Mouse (Mus musculus) thymus, postnatal 4 days (tissue): ENCODE data around the gene Arfip2.

Experiments
- DNase-seq: peaks from one replicate; pipeline ENCODE4 v3.0.0; 2021

Arfip2 gene

DNA sequence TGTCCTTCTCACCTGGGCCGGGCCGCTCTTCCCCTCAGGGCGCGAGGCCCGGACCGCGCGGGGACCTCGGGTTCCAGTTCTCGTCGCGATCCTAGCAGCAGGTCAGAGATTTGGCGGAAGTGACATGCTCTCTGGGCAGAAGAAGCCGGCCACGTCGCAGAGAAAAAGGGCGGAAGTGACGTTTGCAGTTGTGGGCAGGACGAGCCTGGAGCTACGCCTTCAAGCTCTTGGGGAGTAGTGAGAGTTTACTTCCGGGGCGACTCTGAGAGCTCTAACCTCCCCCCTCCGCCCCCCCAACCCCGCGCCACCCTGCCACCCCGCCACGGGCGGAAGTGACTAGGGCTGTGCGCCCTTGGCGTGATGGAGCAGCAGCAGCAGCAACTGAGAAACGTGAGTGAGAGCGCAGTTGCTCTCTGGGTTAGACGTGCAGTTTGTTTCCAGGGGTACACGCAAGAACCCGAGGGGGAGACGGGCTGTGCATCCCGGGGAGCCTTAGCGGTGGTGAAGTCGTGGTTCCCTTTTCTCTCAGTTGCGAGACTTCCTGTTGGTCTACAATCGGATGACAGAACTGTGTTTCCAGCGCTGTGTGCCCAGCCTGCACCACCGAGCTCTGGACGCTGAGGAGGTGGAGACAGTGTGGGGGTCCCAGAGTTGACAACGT is at the start of gene Arfip2, which contains the start of gene Gm45799:
Arfip2 (minus strand) TSS at position 184 of the 661 bp plus-strand sequence.
Gm45799 (plus strand) TSS at position 320 of the 661 bp plus-strand sequence.
- DNase-seq: peak; percentile 95

- DNase-seq: no peak
Observed at GRCm38 (mm10) chr7:105685541-105686197, 45.5 kb upstream of the Arfip2 start.

GRCm38 (mm10) chr7:105650639-105651435 is 10.6 kb upstream of the Arfip2 start, which contains the start of gene Dnhd1:
Gene Dnhd1 (plus strand): TSS chr7:105650827.
- DNase-seq: peak; percentile 79

DNA sequence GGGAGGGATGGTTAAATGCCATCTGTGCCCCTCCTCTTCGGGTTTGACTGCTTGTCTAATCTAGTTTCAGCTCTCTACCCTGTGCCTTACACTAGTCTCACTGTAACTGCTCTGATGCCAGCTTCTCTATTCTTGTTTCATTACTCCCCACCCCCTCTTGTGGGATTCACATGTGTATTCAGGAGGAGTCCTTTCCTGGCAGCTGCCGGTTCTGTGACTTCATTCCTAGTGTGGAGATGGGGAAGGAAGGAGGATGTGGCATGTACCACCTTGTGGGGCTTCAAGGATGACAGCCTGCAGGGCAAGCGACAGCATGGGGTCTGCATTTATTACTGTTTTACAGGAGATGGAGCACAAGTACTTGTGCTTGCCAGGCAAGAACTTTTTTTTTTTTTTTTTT is 1.7 kb upstream of the Arfip2 start:
- DNase-seq: no peak

DNA sequence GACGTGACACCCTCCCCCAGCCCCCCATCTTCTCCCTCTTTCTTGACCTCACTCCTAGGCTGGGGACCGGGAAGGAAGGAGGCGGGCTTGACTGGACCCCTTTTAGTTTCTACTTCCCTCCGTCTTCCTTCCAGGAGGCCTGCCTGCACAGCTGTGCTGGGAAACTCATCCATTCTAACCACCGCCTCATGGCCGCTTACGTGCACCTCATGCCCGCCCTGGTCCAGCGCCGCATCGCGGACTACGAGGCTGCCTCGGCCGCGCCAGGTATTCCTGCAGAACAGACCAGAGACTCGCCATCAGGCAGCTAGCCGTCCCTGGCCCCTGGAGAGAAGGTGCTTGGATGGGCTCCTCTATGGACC is 659 bp upstream of the Arfip2 start:
- peak; percentile 58 for DNase-seq

GRCm38 (mm10) chr7:105639756-105640155 is 460 bp downstream of the Arfip2 start, which contains the start of gene Timm10b:
Gene Timm10b (plus strand): TSS chr7:105640056.
- no peak for DNase-seq

- DNase-seq: no peak
Observed at GRCm38 (mm10) chr7:105639304-105639703, 912 bp downstream of the Arfip2 start.

- no peak for DNase-seq
Observed at GRCm38 (mm10) chr7:105638776-105639175, 1.4 kb downstream of the Arfip2 start.

DNA sequence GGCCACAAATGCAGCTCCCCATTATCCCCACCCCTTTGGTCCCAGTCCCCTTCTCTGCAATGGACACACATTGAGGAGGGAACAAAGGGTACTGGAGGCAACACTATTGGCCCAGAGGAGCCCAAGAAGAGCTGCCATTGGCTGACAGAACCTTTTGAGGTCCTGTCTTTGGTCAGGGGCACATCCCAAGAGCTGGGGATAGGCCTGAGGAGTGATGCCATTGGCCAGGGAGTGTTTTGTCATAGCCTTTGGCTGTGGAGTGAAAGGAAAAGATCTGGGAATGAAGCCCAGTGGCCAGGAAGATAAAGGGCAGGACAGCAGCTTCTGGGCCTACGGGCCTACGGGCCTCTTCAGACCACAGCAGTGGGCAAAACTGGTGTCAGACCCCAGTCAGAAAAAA is 4.5 kb downstream of the Arfip2 start:
- no peak for DNase-seq

DNA sequence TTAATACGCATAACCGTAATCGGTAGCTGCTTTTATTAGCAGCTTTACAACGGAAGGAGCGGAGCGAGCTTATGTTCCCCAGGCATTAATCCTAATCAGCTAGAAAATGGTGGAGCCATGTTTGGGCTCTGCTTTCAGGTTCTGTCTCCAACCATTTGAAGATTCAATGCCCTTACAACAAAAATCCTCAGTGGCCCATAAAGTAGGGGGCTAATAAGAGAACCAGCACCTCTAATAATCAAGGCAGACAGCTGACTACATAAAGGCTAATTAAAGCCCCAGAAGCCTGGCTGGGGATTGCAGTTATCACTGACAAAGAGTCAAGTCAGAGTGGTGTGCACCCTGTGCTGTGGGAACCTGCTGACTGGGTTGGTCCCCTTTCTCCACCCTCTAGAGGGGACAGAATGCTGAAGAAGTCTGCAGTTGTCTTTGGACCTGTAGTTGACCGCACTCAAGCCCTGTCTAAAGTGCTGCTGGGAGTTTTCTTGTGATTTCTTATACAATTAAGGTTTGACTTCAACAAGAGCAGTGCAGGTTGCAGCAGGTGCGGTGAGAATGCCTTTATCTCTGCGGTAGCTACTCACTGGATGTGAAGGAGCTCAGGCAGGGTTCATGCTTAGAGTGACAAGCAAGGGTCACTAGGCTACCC is 5.8 kb downstream of the Arfip2 start:
- DNase-seq: no peak

DNA sequence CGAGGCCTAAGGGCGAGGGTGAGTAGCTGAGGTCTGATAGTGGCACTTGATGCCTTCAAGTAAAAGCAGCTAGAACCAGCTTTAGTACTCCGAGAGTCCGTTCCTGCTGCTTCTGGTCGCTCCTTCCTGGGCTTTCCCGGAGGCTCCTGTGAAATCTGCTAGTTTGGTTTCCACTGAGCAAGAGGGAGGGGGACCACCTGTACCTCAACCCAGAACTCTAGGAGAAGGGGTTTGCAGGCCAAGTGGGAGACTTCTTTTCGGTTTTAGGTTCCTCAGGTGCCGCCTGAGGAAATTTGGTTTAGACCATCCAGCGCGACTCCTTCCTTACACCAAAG is 6.4 kb downstream of the Arfip2 start:
- no peak for DNase-seq

- DNase-seq: peak; percentile 90
Observed at GRCm38 (mm10) chr7:105633127-105633800, 7.0 kb downstream of the Arfip2 start, which contains the start of gene Trim3. Gene Trim3 (minus strand): TSS chr7:105633571.

- DNase-seq: no peak
Observed at GRCm38 (mm10) chr7:105632551-105632972, 7.7 kb downstream of the Arfip2 start.

DNA sequence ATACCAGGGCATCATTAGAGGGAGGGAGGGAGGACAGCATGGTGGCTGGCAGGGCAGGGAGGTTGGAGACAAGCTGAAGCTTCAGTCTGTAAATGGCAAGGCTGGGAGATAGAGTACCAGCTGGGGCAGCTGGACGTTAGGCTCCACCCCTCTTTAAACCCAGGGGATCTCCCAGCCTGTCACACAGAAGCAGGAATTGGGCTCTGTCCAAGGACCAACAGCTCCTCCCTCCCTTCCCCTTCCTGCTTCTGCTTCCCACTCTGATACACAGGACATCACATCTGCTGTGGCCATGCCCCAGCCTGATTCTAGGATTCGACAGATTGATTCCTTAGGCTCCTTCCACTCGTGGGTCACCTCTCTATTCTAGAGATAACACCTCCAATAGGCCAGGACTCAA is 11.6 kb downstream of the Arfip2 start:
- DNase-seq: no peak

DNA sequence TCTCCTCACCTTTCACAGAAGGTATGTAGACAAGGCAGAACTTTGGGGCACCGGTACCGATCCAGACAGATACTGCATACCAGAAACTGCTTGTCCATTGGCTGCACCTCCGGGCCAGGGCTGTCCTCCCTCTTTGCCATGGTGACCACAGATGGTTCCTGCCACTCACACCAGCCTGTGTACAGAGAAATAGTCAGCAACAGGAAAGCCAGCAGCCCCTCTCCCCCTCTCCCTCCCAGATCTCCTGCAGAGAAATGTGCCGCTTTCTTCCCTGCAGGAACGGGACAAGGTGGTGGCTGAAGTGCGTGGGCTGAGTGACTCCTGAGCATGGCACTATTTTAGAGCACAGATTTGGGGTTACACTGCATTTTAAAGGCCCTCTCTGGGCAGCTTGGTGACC is 14.8 kb downstream of the Arfip2 start:
- no peak for DNase-seq

- DNase-seq: no peak
Observed at GRCm38 (mm10) chr7:105621646-105622292, 18.4 kb downstream of the Arfip2 start.

GRCm38 (mm10) chr7:105621053-105621452 is 19.2 kb downstream of the Arfip2 start:
- no peak for DNase-seq

DNA sequence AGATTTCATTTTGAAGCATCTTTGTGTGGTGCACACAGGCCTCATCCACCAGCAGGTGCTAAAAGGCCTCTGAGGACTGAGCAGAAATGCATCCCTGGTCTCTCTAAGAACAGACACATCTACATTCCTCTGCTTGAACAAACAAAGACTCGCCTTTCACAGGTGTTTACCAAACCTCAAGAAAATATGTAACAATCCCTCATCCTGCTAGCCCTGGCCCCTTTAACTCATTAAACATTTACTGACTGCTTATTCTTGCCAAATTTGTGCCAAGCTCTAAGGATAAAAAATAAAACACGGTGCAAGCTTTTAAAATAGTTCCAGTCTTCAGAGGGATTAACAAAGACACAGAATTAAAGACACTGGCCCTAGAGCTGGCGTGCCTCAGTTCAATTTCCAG is 20.5 kb downstream of the Arfip2 start:
- DNase-seq: no peak

GRCm38 (mm10) chr7:105617810-105618209 is 22.4 kb downstream of the Arfip2 start:
- no peak for DNase-seq

DNA sequence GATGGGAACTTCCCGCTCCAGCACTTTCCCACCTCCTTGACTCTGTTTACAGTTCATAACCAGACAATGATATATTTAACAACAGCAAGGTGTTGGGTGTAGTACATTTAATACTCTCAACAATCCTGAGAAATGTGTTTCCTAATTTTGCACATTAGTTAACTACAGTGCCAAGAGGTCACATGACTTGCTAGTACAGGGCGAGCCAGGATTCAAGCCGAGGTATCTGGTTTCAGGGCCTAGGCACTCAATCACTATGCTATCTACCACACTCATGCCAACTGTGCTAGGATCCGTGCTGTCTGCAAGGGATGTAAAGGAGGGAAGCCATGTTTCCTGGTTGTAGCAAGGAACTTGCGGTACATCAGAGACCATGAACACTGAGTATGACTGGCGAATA is 23.7 kb downstream of the Arfip2 start:
- DNase-seq: no peak

GRCm38 (mm10) chr7:105615720-105616119 is 24.5 kb downstream of the Arfip2 start:
- no peak for DNase-seq

- no peak for DNase-seq
Observed at GRCm38 (mm10) chr7:105614400-105614799, 25.8 kb downstream of the Arfip2 start.
